Mouse (Mus musculus) ES-E14 (cell line): ENCODE measurements around the gene Slc2a9. TPM values are rescaled to one million over a fixed set of nuclear protein-coding genes. Genes with fewer than 3 reads are reported as not detected.

Source experiments
- DNase-seq: peaks from one replicate; pipeline ENCODE4 v3.0.0-alpha.2; 2013; ENCODE audit warnings: low read depth, low spot score
- H3K27ac ChIP-seq: 2 replicates; pipeline ENCODE4 v1.5.1; 2012; ENCODE audit warnings: low read depth, mild to moderate bottlenecking, low read length, moderate library complexity, mixed read lengths; ENCODE audit not compliant: poor library complexity, insufficient read depth, severe bottlenecking
- H3K36me3 ChIP-seq: 2 replicates; pipeline ENCODE4 v1.6.1; 2012; ENCODE audit warnings: mild to moderate bottlenecking, low read length, moderate library complexity, mixed read lengths; ENCODE audit not compliant: control insufficient read depth, poor library complexity, insufficient read depth, severe bottlenecking
- H3K4me1 ChIP-seq, 2 experiments: fragments of 150-350 bp in 1 of 2; sonication (generic) in 1 of 2; 2 replicates each; pipeline ENCODE4 v1.6.1; 2012; ENCODE audit warnings: low read length in 2 of 2, mild to moderate bottlenecking in 1 of 2, mixed read lengths in 1 of 2; ENCODE audit not compliant: control insufficient read depth in 2 of 2, insufficient read depth in 2 of 2, poor library complexity in 1 of 2
- H3K4me3 ChIP-seq, 2 experiments: fragments of 150-350 bp in 1 of 2; sonication (generic) in 1 of 2; 2 replicates each; pipeline ENCODE4 v1.5.1; 2012; ENCODE audit warnings: low read length in 2 of 2, low read depth in 1 of 2, mild to moderate bottlenecking in 1 of 2, mixed read lengths in 1 of 2; ENCODE audit not compliant: insufficient read depth in 1 of 2, poor library complexity in 1 of 2, severe bottlenecking in 1 of 2
- H3K9ac ChIP-seq: 2 replicates; pipeline ENCODE4 v1.6.1; 2012; ENCODE audit warnings: low read depth, mild to moderate bottlenecking, low read length, mixed read lengths; ENCODE audit not compliant: poor library complexity, insufficient read depth, severe bottlenecking
- H3K9me3 ChIP-seq: fragments of 150-350 bp; sonication (generic); 2 replicates; pipeline ENCODE4 v1.6.1; 2012; ENCODE audit warnings: low read depth, mild to moderate bottlenecking, low read length; ENCODE audit not compliant: control insufficient read depth, insufficient read depth
- CHD2 ChIP-seq: IDR thresholded peaks from 2 replicates; pipeline ENCODE4 v1.6.1; 2014; ENCODE audit warnings: mild to moderate bottlenecking, low read depth, low read length, inconsistent platforms
- HCFC1 ChIP-seq: IDR thresholded peaks from 2 replicates; pipeline ENCODE4 v1.6.1; 2012; ENCODE audit warnings: low read length, inconsistent platforms, borderline replicate concordance; ENCODE audit not compliant: insufficient read depth
- MAFK ChIP-seq: IDR thresholded peaks from 2 replicates; pipeline ENCODE4 v1.6.1; 2014; ENCODE audit warnings: mild to moderate bottlenecking, low read depth, low read length, inconsistent platforms; ENCODE audit not compliant: insufficient read depth
- ZC3H11A ChIP-seq: IDR thresholded peaks from 2 replicates; pipeline ENCODE4 v1.6.1; 2012; ENCODE audit warnings: low read depth, mild to moderate bottlenecking, inconsistent platforms, low read length, borderline replicate concordance
- ZNF384 ChIP-seq: IDR thresholded peaks from 2 replicates; pipeline ENCODE4 v1.6.1; 2012; ENCODE audit warnings: low read depth, low read length, inconsistent platforms
- in situ Hi-C, 2 experiments: fragments of 600-800 bp; cut with MboI; formaldehyde crosslinking; loops; one replicate each; pipeline ENCODE4 v1.15.1; 2025; ENCODE audit warnings: low sequenced_read_pairs in 2 of 2, inconsistent platforms in 1 of 2; ENCODE audit not compliant: unreplicated experiment in 2 of 2
- total RNA-seq: library from RNA; depleted of rRNA; stranded (reverse); fragments of 300-350 nt; gene quantifications from 2 replicates; pipeline ENCODE4 v1.2.3, GENCODE M21; 2012

The Slc2a9 gene
- total RNA-seq, 1 experiment = 0.71 TPM

GRCm38 (mm10) chr5:38504116-38504515 is 1.2 kb upstream of the Slc2a9 start:
- Histone ChIP-seq H3K9ac (no peak overlapping the region), H3K4me3 (no peak overlapping the region), H3K9me3 (no peaks in the 10 kb centered on the region), H3K27ac (no peak overlapping the region), H3K4me1 (no peaks in the 10 kb centered on the region), H3K36me3 (no peaks in the 10 kb centered on the region)
- no peak for TF ChIP-seq CHD2
- no peak for TF ChIP-seq ZC3H11A
- TF ChIP-seq HCFC1 = no peak
- TF ChIP-seq MAFK = no peak
- no peak for TF ChIP-seq ZNF384
- DNase-seq = no peak
- in situ Hi-C loops = no loop called here

- TF ChIP-seq ZC3H11A (no peak), ZNF384 (no peak), HCFC1 (no peak), CHD2 (no peak), MAFK (no peak)
- no peak for DNase-seq
- in situ Hi-C loops = no loop called here
- no peak overlapping the region for H3K4me3 ChIP-seq
- H3K9ac ChIP-seq = no peak overlapping the region
- no peaks in the 10 kb centered on the region for H3K36me3 ChIP-seq
- no peaks in the 10 kb centered on the region for H3K9me3 ChIP-seq
- no peak overlapping the region for H3K27ac ChIP-seq
- no peaks in the 10 kb centered on the region for H3K4me1 ChIP-seq
These were observed 2.9 kb downstream of the Slc2a9 start for GRCm38 (mm10) chr5:38500043-38500442.

- no peak for DNase-seq
- H3K36me3 ChIP-seq = no peaks in the 10 kb centered on the region
- no peak overlapping the region for H3K27ac ChIP-seq
- no peak overlapping the region for H3K4me3 ChIP-seq
- H3K4me1 ChIP-seq = no peaks in the 10 kb centered on the region
- no peak overlapping the region for H3K9ac ChIP-seq
- H3K9me3 ChIP-seq = no peaks in the 10 kb centered on the region
- in situ Hi-C loops = no loop called here
- TF ChIP-seq HCFC1 (no peak), CHD2 (no peak), ZNF384 (no peak), MAFK (no peak)
These were observed 3.6 kb downstream of the Slc2a9 start for GRCm38 (mm10) chr5:38499316-38499811.

GRCm38 (mm10) chr5:38498479-38498878 is 4.5 kb downstream of the Slc2a9 start:
- in situ Hi-C loops = no loop called here
- no peak overlapping the region for H3K9ac ChIP-seq
- H3K4me3 ChIP-seq = no peak overlapping the region
- no peak for DNase-seq
- no peaks in the 10 kb centered on the region for H3K9me3 ChIP-seq
- no peaks in the 10 kb centered on the region for H3K36me3 ChIP-seq
- no peak overlapping the region for H3K27ac ChIP-seq
- H3K4me1 ChIP-seq = no peaks in the 10 kb centered on the region
- TF ChIP-seq CHD2 (no peak), ZNF384 (no peak), ZC3H11A (no peak), HCFC1 (no peak), MAFK (no peak)
